Mouse (Mus musculus) ES-Bruce4 (cell line): ENCODE results near the gene Hoxa3.

Source experiments
- CTCF ChIP-seq: IDR thresholded peaks from one replicate; pipeline ENCODE4 v1.8.1; 2011; ENCODE audit warnings: low read depth, low read length
- POLR2A ChIP-seq: IDR thresholded peaks from one replicate; pipeline ENCODE4 v1.8.1; 2011; ENCODE audit warnings: low read length; ENCODE audit not compliant: insufficient read depth

DNA sequence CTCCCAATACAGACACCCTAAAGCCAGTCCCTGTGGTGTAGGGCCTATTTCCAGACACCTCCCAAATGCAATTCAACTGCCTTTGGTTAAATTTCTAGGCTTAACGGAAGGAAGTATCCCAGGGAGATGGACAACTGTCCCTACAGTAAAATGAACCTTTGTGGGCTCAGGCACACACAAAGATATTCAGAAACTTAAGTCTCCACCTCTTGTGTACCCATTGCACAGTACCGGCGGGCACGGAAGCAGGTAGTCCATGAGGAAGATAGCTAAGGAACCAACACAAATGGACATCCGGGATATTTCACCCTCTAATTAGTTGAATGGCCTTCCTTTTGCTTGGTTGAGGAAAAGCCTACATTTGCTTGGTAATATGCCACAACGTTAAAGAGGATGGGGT lies 36.7 kb downstream of the Hoxa3 start:
- no peak for TF ChIP-seq CTCF
- no peak for TF ChIP-seq POLR2A
